Mouse (Mus musculus): Measurements from ENCODE around the gene Ppfia1. TPM values are rescaled to one million over a fixed set of nuclear protein-coding genes. Genes with fewer than 3 reads are reported as not detected.

Ppfia1 gene
- total and polyA plus RNA-seq, 2 experiments from 2014 or later, result 18.6 to 43.5 TPM

DNA sequence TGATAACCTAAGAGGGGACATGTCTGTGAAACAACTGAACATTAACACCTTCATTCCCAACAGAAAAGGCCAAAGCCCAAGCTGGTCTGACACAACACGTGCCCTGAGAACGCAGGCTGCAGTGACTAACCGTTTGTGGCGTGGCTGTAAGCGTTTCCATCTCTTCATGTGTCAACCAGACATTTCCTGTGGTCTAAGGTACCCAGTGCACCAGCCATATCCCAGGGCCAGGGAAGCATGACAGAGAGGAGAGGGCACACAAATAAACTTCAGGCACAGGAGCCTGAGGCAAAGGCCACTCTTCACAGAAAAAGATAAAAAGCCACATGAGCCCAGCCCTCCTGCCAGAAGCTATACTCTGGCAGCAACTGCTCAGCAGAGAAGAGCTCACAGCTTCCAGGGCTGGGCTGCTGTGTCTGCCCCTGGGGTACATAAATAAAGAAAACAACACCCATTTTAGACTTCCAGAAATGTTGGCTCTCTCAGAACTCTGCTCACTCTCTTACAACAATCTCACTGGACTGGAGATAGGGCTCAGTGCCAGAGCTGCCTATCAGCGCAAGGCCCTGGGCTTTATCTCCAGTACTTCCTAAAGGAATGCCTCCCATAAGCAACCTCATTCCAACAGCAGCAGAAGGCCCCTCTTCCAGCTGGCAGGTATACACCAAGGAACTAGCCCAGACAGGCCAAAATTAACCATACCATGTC, 64.3 kb downstream of the Ppfia1 start:
- 10% methylated on average over 6 of the region's 6 CpGs for WGBS
- Histone ChIP-seq H3K4me1 (ENCODE audit: control insufficient read depth, insufficient read depth) (peaks cover 45% of the 10 kb centered on the region), H3K36me3 (replicated peaks; ENCODE audit: control insufficient read depth, insufficient read depth, low read length) (peaks cover 53% of the 10 kb centered on the region), H3K4me2 (ENCODE audit: low read depth, low read length) (peak overlapping the region; percentile 23; the same call in 1 of the 2 replicates), H3K27me3 (ENCODE audit: control insufficient read depth, insufficient read depth, low read length) (no peaks in the 10 kb centered on the region), H3K9me3 (replicated peaks; ENCODE audit: control insufficient read depth, low read length) (no peaks in the 10 kb centered on the region), H3K9ac (replicated peaks; ENCODE audit: low read depth, low read length) (peak overlapping the region; percentile 9; the same call in 1 of the 2 replicates), H3K4me3 (ENCODE audit: low read depth, low read length) (no peak overlapping the region), H3K27ac (ENCODE audit: low read depth) (peak overlapping the region; percentile 80)
- peak; percentile 78 for ATAC-seq (ENCODE audit: insufficient read depth, low read depth)
- peak; percentile 76 for DNase-seq (ENCODE audit: low spot score)
- TF ChIP-seq EP300 (IDR thresholded peaks at IDR 0.05; ENCODE audit: low read depth) (no peak), CTCF (IDR thresholded peaks at IDR 0.05; ENCODE audit: low read depth) (no peak)

DNA sequence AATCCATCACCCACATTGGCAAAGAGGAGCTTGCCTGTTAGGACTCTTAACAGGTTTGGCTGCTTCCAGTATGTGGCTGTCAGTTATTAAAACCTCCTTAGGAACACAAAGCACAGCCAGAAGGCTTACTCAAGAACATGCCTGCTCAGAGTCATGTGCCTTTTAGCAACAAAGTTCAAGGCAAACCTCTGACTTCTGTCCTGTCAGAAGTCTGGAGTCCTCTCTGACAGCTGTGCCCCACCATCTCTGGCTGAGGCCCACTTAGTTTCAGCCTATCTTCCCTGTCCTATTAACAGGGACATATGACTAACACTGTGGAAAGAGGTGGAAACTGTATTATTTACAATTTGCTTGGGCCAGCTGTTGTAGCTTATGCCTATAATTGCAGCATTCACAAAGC, 73.2 kb downstream of the Ppfia1 start:
- H3K4me3 ChIP-seq (ENCODE audit: low read depth, low read length), result no peak overlapping the region
- no peak overlapping the region for H3K27ac ChIP-seq (ENCODE audit: low read depth)
- H3K36me3 ChIP-seq (replicated peaks; ENCODE audit: control insufficient read depth, insufficient read depth, low read length), result peaks cover 81% of the 10 kb centered on the region
- TF ChIP-seq CTCF (IDR thresholded peaks at IDR 0.05; ENCODE audit: low read depth), result no peak
- TF ChIP-seq EP300 (IDR thresholded peaks at IDR 0.05; ENCODE audit: low read depth), result no peak
- H3K4me1 ChIP-seq (ENCODE audit: control insufficient read depth, insufficient read depth), result no peaks in the 10 kb centered on the region
- no peaks in the 10 kb centered on the region for H3K27me3 ChIP-seq (ENCODE audit: control insufficient read depth, insufficient read depth, low read length)
- no peaks in the 10 kb centered on the region for H3K9me3 ChIP-seq (replicated peaks; ENCODE audit: control insufficient read depth, low read length)
- no peak for DNase-seq (ENCODE audit: low spot score)
- H3K4me2 ChIP-seq (ENCODE audit: low read depth, low read length), result no peak overlapping the region
- no peak overlapping the region for H3K9ac ChIP-seq (replicated peaks; ENCODE audit: low read depth, low read length)
- no peak for ATAC-seq (ENCODE audit: insufficient read depth, low read depth)

DNA sequence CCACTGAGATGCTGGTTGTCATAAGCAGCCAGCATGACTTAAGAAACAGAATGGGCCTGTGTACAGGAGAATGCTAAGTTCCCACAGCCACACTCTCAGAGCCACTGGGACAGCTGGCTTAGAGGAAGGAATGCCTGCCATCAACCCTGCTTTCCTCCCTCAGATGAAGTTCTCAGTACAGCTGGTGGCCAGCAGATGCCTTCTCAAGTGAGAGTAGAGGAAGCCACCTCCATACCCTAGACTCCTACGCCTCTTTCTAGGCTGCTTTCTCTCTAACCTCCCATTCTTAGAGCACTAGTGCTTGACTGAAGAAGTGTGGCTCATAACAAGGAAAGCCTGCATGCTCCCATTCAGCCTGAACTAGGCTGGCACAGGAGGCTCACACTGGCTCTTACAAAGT, 74.0 kb downstream of the Ppfia1 start:
- Histone ChIP-seq H3K4me3 (ENCODE audit: low read depth, low read length) (no peak overlapping the region), H3K27me3 (ENCODE audit: control insufficient read depth, insufficient read depth, low read length) (no peaks in the 10 kb centered on the region), H3K27ac (ENCODE audit: low read depth) (no peak overlapping the region), H3K36me3 (replicated peaks; ENCODE audit: control insufficient read depth, insufficient read depth, low read length) (peaks cover 74% of the 10 kb centered on the region), H3K9ac (replicated peaks; ENCODE audit: low read depth, low read length) (no peak overlapping the region), H3K9me3 (replicated peaks; ENCODE audit: control insufficient read depth, low read length) (no peaks in the 10 kb centered on the region), H3K4me2 (ENCODE audit: low read depth, low read length) (no peak overlapping the region), H3K4me1 (ENCODE audit: control insufficient read depth, insufficient read depth) (no peaks in the 10 kb centered on the region)
- DNase-seq (ENCODE audit: low spot score) (no peak), ATAC-seq (ENCODE audit: insufficient read depth, low read depth) (no peak)
- WGBS, result 91% methylated on average over 1 of the region's 1 CpGs
- TF ChIP-seq EP300 (IDR thresholded peaks at IDR 0.05; ENCODE audit: low read depth) (no peak), CTCF (IDR thresholded peaks at IDR 0.05; ENCODE audit: low read depth) (no peak)

DNA sequence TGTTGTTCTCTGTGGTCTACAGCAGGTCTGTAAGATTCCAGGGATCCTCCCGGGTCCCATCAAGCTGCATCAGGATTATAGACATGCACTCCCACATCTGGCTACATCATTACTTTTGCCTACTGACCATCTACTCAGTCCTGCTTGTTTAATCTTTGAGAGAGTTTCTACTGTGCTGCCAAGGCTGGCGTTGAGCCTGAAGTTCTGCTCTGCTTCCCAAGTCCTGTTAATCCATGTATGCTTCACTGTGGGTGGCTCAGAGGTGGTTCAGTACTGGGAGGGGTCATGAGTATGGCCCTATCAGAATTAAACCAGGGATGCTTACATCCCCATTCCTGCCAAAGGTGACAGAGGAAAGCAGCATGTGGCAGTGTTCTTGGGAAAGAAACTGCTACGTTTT, 77.8 kb downstream of the Ppfia1 start:
- no peak overlapping the region for H3K4me2 ChIP-seq (ENCODE audit: low read depth, low read length)
- peaks cover 41% of the 10 kb centered on the region for H3K36me3 ChIP-seq (replicated peaks; ENCODE audit: control insufficient read depth, insufficient read depth, low read length)
- no peaks in the 10 kb centered on the region for H3K9me3 ChIP-seq (replicated peaks; ENCODE audit: control insufficient read depth, low read length)
- 87% methylated on average over 3 of the region's 3 CpGs for WGBS
- no peak overlapping the region for H3K4me3 ChIP-seq (ENCODE audit: low read depth, low read length)
- H3K4me1 ChIP-seq (ENCODE audit: control insufficient read depth, insufficient read depth), result no peaks in the 10 kb centered on the region
- no peak for ATAC-seq (ENCODE audit: insufficient read depth, low read depth)
- DNase-seq (ENCODE audit: low spot score), result no peak
- H3K27ac ChIP-seq (ENCODE audit: low read depth), result no peak overlapping the region
- TF ChIP-seq CTCF (IDR thresholded peaks at IDR 0.05; ENCODE audit: low read depth) (no peak), EP300 (IDR thresholded peaks at IDR 0.05; ENCODE audit: low read depth) (no peak)
- no peak overlapping the region for H3K9ac ChIP-seq (replicated peaks; ENCODE audit: low read depth, low read length)
- H3K27me3 ChIP-seq (ENCODE audit: control insufficient read depth, insufficient read depth, low read length), result no peaks in the 10 kb centered on the region

DNA sequence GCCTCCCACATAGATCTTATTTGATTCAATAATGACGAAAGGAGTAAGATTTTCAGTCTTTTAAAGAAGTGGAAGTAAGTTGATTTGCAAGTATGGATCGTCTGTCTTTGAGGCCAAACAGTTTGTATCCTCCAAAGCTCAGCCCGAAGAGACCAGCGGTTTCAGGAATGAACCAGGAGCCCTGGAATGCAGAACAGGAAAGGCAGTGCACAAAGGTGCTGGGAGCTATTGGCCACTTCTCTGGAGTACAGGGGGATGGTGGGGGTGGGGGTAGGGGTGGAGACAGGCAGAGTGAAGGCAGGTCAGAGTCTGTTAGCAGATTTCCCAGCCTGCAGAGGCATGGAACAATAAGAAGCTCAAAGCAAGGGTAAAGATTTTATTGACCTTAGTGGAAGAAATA, 80.0 kb downstream of the Ppfia1 start:
- no peak for TF ChIP-seq EP300 (IDR thresholded peaks at IDR 0.05; ENCODE audit: low read depth)
- TF ChIP-seq CTCF (IDR thresholded peaks at IDR 0.05; ENCODE audit: low read depth), result no peak
- no peaks in the 10 kb centered on the region for H3K27me3 ChIP-seq (ENCODE audit: control insufficient read depth, insufficient read depth, low read length)
- DNase-seq (ENCODE audit: low spot score), result no peak
- H3K27ac ChIP-seq (ENCODE audit: low read depth), result no peak overlapping the region
- H3K4me1 ChIP-seq (ENCODE audit: control insufficient read depth, insufficient read depth), result peaks cover 11% of the 10 kb centered on the region
- H3K9me3 ChIP-seq (replicated peaks; ENCODE audit: control insufficient read depth, low read length), result no peaks in the 10 kb centered on the region
- H3K9ac ChIP-seq (replicated peaks; ENCODE audit: low read depth, low read length), result no peak overlapping the region
- no peak overlapping the region for H3K4me2 ChIP-seq (ENCODE audit: low read depth, low read length)
- 39% methylated on average over 4 of the region's 4 CpGs for WGBS
- ATAC-seq (ENCODE audit: insufficient read depth, low read depth), result no peak
- H3K36me3 ChIP-seq (replicated peaks; ENCODE audit: control insufficient read depth, insufficient read depth, low read length), result peaks cover 21% of the 10 kb centered on the region
- no peak overlapping the region for H3K4me3 ChIP-seq (ENCODE audit: low read depth, low read length)

DNA sequence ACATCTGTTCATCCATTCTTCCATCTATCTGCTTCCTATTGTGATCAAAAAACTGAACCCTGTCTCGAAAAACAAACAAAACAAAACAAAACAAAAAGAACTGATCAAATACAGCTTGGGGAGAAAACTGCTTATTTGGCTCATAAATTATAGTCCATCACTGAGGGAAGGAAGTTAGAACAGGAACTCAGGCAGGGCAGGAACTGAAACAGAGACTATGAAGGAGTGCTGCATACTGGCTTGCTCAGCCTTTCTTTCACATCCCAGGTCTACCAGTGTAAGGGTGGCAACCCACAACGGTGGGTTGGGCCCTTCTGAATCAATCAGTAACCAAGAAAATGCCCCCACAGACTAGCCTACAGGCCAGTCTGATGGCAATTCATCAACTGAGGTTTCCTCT, 82.4 kb downstream of the Ppfia1 start:
- H3K27me3 ChIP-seq (ENCODE audit: control insufficient read depth, insufficient read depth, low read length), result no peaks in the 10 kb centered on the region
- peak overlapping the region; percentile 77 for H3K4me3 ChIP-seq (ENCODE audit: low read depth, low read length)
- H3K4me1 ChIP-seq (ENCODE audit: control insufficient read depth, insufficient read depth), result peaks cover 16% of the 10 kb centered on the region
- peaks cover 6% of the 10 kb centered on the region; the same call in 1 of the 2 replicates for H3K36me3 ChIP-seq (replicated peaks; ENCODE audit: control insufficient read depth, insufficient read depth, low read length)
- peak overlapping the region; percentile 86 for H3K4me2 ChIP-seq (ENCODE audit: low read depth, low read length)
- TF ChIP-seq EP300 (IDR thresholded peaks at IDR 0.05; ENCODE audit: low read depth), result no peak
- no peak for TF ChIP-seq CTCF (IDR thresholded peaks at IDR 0.05; ENCODE audit: low read depth)
- DNase-seq (ENCODE audit: low spot score) (no peak), ATAC-seq (ENCODE audit: insufficient read depth, low read depth) (no peak)
- peak overlapping the region; percentile 80 for H3K9ac ChIP-seq (replicated peaks; ENCODE audit: low read depth, low read length)
- H3K9me3 ChIP-seq (replicated peaks; ENCODE audit: control insufficient read depth, low read length), result no peaks in the 10 kb centered on the region
- WGBS, result 75% methylated on average over 2 of the region's 2 CpGs
- H3K27ac ChIP-seq (ENCODE audit: low read depth), result peak overlapping the region; percentile 91

All from heart, postnatal 0 days (tissue).